Mouse (Mus musculus) bone marrow macrophage, adult 2 months (primary cell): Measurements from ENCODE around the gene Tshz2.

Source experiments
- CTCF ChIP-seq: IDR thresholded peaks from 2 replicates; pipeline ENCODE4 v1.5.1; 2012; ENCODE audit warnings: low read depth, mild to moderate bottlenecking, low read length, moderate library complexity
- POLR2A ChIP-seq: IDR thresholded peaks from 2 replicates; pipeline ENCODE4 v1.6.1; 2012; ENCODE audit warnings: mild to moderate bottlenecking, low read depth, low read length, borderline replicate concordance

DNA sequence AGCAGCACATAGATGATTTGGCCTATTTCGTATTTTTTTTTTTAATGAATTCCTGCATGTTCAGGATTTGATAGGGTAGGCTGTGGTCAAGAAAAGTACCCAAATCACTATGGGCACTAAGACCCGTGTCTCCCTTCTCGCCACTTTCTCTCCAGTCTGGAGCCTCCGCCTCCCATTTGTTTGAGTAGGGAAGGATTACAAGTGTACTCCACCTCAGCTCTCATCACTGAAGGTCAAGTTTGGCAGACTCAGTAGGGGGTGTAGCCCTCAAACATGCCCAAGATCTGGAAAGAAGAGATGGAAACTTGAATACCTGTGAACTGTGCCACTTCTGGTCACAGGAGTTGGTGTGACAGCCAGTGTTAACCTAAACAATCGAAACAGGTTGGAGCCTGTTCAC lies 66.3 kb downstream of the Tshz2 start:
- no peak for TF ChIP-seq CTCF
- TF ChIP-seq POLR2A, result no peak
